11 mouse cellular contexts compared by ENCODE assay signal in the genomic region with DNA sequence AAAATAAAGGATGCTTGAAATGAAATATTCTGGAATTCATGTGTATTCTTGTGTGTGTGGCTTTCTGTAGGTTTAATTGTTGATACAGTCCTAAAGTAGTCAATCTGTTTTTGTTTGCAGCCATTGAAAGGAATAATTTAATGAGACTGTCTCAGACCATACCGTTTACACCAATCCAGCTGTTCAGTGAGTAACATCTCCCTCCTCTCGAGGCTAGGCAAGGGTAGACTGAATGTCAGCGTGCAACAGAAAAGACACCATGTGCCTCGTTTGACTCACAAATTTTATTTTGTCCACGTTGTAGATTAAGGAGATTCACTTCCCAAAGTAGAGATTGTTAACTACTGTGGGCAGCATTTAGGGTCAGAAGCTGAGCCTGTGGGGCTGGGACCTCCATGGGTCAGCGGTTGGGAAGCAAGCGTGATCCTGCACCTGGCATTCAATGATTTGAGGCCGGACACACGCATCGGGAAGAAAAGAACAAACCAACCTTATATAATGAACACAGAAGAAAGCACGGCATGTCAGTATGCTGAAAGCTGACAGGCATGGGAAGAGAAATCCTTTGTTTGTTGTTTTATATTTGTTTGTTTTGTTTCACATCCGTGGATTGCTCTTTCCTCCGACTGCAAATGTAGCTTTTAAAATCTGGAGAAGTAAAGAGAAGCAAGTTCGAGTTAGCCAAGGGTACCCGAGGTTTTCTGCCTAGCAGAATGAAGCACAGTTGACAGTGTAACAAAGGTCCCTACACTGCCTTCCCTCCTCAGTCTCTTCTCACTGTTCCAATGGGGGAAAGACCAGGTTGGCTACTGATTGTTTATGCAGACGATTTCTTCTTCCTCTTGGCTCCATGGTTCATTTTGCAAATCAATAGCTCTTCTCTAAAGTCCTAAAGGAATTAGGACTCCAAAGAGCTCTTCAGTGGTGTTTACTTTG.
DNase-seq lines count a peak whose midpoint lies in the region; ATAC-seq lines count a peak whose summit lies in the region.
"Had no signal": no experiment of that assay in that cellular context is flagged by ENCODE, and none has a peak within 500 bp of the region (broad histone marks: within the 10 kb centered on the region; RNA-seq: fewer than 3 reads in every experiment).

No protein-coding gene starts in this region.

- H3K9me3 ChIP-seq in forebrain, embryonic 11.5 days (ENCODE audit: control insufficient read depth, low read length) = no peaks in the 10 kb centered on the region
- no peaks in the 10 kb centered on the region for H3K9me3 ChIP-seq in hindbrain, embryonic 15.5 days
- no peaks in the 10 kb centered on the region for H3K9me3 ChIP-seq in neural tube, embryonic 11.5 days (ENCODE audit: control insufficient read depth, low read length)

- no peaks in the 10 kb centered on the region for H3K27me3 ChIP-seq in forebrain, embryonic 11.5 days (ENCODE audit: control insufficient read depth, insufficient read depth, low read length)
- no peaks in the 10 kb centered on the region for H3K27me3 ChIP-seq in hindbrain, embryonic 15.5 days
- no peaks in the 10 kb centered on the region for H3K27me3 ChIP-seq in neural tube, embryonic 11.5 days (ENCODE audit: control insufficient read depth, insufficient read depth, low read length)
- H3K27me3 ChIP-seq: CH12.LX had no signal

- WGBS in forebrain, embryonic 11.5 days = 17% methylated on average over 16 of the region's 16 CpGs
- 14% methylated on average over 16 of the region's 16 CpGs for WGBS in hindbrain, embryonic 15.5 days
- 35% methylated on average over 16 of the region's 16 CpGs for WGBS in neural tube, embryonic 11.5 days

- no peaks in the 10 kb centered on the region for H3K36me3 ChIP-seq in forebrain, embryonic 11.5 days (ENCODE audit: control insufficient read depth, insufficient read depth, low read length)
- no peaks in the 10 kb centered on the region for H3K36me3 ChIP-seq in hindbrain, embryonic 15.5 days
- no peaks in the 10 kb centered on the region for H3K36me3 ChIP-seq in neural tube, embryonic 11.5 days (ENCODE audit: control insufficient read depth, insufficient read depth, low read length)

- peak overlapping the region; percentile 29; the same call in 1 of the 2 replicates for H3K4me2 ChIP-seq in forebrain, embryonic 11.5 days (ENCODE audit: low read depth, low read length, severe bottlenecking)
- peak overlapping the region; percentile 43 for H3K4me2 ChIP-seq in hindbrain, embryonic 15.5 days
- peak overlapping the region; percentile 22 for H3K4me2 ChIP-seq in neural tube, embryonic 11.5 days (ENCODE audit: low read depth)

- peak overlapping the region; percentile 14; the same call in 1 of the 2 replicates for H3K9ac ChIP-seq in forebrain, embryonic 11.5 days (ENCODE audit: low read length)
- 0 out of 2 replicates have a peak overlapping the region, but pooled peaks have one; percentile 6 for H3K9ac ChIP-seq in hindbrain, embryonic 15.5 days
- H3K9ac ChIP-seq in neural tube, embryonic 11.5 days (ENCODE audit: low read length) = no peak overlapping the region

- no peak overlapping the region for H3K27ac ChIP-seq in forebrain, embryonic 11.5 days (ENCODE audit: low read depth, low read length)
- peak overlapping the region; percentile 56; the same call in 1 of the 2 replicates for H3K27ac ChIP-seq in hindbrain, embryonic 15.5 days (replicated peaks)
- peak overlapping the region; percentile 56; the same call in 1 of the 2 replicates for H3K27ac ChIP-seq in neural tube, embryonic 11.5 days (ENCODE audit: low read depth, low read length)

- H3K4me1 ChIP-seq in forebrain, embryonic 11.5 days (replicated peaks; ENCODE audit: control insufficient read depth, insufficient read depth, low read length) = peaks cover 2% of the 10 kb centered on the region; the same call in 1 of the 2 replicates
- H3K4me1 ChIP-seq in hindbrain, embryonic 15.5 days (replicated peaks) = peaks cover 16% of the 10 kb centered on the region
- H3K4me1 ChIP-seq in neural tube, embryonic 11.5 days (ENCODE audit: control insufficient read depth, insufficient read depth, low read length) = peaks cover 3% of the 10 kb centered on the region

- peak; percentile 62 for DNase-seq in embryo, embryonic 10 days (ENCODE audit: low spot score)
- no peak for DNase-seq in forebrain, embryonic 11.5 days (ENCODE audit: low spot score)
- DNase-seq in neural tube, embryonic 11.5 days (ENCODE audit: low spot score) = no peak
- no peak for DNase-seq in kidney, postnatal 4 days
- DNase-seq in urinary bladder, adult 18-20 months (ENCODE audit: low spot score in 2 of 2) = no peak
- DNase-seq in layer of hippocampus, adult 9-11 months = no peak
- DNase-seq: adrenal gland, adult 8-10 months; lung, postnatal 10 days; thymus, postnatal 25 days had no signal

- ATAC-seq in forebrain, embryonic 11.5 days (replicated peaks; ENCODE audit: low FRiP score) = peak; percentile 81
- ATAC-seq in hindbrain, embryonic 15.5 days (ENCODE audit: low FRiP score, low read depth) = no peak
- ATAC-seq in neural tube, embryonic 11.5 days (ENCODE audit: insufficient read depth, low FRiP score, low TSS enrichment) = peak; percentile 79

- H3K4me3 ChIP-seq in forebrain, embryonic 11.5 days (ENCODE audit: low read depth, low read length) = no peak overlapping the region
- no peak overlapping the region for H3K4me3 ChIP-seq in hindbrain, embryonic 15.5 days
- H3K4me3 ChIP-seq in neural tube, embryonic 11.5 days (ENCODE audit: low read depth, low read length) = peak overlapping the region; percentile 10; the same call in 1 of the 2 replicates
